Mouse (Mus musculus) brain, adult 2 months (tissue): ENCODE measurements around the gene Ehf.

Source experiments
- DNase-seq: peaks from one replicate; pipeline ENCODE4 v3.0.0; 2011; ENCODE audit warnings: low read depth, low spot score

Gene Ehf

DNA sequence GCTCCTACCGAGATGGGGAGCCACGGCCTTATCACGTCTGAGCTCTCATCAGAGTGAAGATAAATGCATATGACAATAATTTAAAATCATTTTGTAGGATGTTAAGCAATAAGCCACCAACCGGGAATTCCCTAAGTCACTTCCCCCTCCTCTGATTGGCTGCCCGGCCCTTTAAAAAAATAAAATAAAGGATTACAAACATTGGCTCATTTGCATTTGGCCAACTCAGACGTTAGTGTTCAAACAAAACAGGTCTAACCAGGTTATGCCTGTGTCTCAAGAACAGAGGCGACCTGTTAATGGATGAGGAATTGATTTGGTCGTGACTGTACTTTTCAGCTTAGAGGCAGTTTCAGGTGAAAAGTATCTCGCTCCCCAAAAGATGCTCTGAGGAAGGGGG is at the start of gene Ehf:
Ehf (minus strand) TSS at position 147 of the 400 bp plus-strand sequence.
- DNase-seq = no peak

DNA sequence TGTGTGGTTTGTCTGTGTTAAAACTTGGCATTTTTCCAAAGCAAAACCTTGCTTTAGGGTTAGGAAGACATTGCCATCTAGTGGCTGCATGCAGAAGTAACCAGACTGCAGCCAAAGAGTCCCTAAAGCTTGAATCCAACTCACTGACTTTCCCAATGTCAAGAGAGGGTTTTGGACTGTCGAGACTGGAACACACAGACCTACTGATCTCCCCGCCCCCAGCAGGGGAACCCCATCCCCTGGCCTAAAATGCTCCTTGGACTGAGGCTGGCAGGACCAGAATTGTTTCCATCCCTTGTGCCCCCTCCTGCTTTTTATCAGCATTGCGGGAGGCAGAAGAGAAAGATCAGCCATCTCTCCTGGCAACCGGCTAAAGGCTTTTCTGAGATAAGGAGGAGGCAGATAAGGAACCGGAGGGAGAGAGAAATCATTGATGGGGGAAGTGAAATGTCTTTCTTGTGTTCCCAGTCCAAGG is 44.4 kb upstream of the Ehf start:
- DNase-seq = peak; percentile 90

DNA sequence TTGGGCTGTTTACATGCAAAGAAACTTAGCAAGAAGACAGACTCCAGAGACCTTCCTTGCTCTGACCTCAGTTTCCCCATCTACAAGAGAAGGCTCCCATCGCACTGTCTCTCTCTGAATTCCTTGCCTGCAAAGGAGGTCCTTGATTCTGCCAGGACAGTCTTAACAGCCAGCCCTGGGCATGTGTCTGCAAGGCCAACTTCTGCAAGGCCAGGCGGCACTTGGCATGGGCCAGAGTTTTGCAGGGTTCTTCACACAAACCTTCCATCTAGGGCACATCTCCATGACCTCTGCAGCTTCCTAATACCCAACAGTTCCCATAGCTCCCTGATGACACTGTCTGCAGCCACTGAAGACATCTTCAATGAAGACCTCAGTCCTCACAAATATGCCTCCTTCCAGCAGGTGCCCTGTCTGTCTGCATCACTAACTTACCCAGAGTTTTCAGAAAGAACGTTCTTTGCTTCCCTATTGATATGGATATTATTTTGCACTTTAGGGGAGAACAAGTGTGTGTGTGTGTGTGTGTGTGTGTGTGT is 43.7 kb upstream of the Ehf start:
- DNase-seq = no peak

DNA sequence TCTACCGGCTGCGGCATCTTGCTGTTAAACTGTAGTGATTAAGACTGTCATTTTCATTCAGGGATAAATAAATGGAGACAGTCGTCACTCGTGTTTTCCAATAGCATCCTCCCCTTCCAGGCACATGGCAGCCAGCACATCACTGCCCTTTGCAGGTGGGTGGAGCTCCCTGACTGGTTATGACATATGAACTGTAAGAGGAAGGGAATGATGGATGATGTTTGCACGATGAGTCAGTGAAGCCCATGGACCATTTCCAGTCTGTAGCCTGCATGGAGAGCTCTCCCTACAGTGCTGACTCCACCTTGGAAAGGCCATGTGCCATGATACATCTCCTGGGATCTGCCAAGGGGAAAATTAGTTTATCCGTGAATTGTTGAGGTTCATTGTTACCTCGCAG is 40.5 kb upstream of the Ehf start:
- no peak for DNase-seq

DNA sequence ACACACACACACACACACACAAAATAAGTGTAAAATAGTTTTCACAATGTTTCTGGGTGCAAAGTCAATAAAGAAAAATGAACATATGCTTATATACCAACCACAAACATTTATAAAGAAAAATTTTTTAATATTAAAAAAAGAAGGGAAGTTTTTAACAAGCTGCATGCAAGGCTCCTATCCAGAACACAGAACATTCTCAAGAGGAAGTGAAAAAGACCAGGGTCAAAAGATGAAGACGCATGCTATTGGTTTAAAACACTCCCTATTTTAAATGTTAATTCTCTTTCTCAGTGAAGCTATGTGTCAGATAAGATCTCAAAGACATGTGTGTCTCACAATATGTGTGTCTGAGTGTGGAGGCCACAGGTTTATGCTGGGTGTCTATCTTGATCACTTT is 39.0 kb upstream of the Ehf start:
- no peak for DNase-seq

DNA sequence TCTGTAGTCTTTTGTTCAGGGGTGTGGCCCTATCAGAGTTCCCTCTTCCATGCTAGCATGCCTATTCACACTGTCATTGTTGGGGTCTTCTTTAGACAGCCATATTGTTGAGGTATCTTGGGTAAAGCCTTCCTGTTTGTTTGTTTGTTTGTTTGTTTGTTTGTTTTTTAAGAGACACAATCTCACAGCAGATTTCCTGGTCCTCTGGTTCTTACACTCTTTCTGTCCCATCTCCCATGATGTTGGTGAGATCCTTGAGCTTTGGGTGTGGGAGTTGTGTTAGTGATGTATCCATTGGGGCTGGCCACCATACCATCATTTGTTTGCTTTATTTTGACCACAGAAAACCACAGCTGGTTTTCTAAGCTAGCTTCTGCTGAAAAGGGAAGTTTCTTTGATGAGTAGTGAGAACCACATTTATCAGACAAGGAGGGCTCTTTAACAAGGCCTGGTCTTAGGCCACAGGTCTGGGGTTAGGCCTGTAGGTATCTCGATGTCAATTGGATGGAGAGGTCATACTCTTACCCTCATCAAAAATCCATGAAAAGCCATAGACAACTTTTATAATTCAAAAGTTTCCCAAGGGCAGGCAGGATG is 38.4 kb upstream of the Ehf start:
- no peak for DNase-seq

DNA sequence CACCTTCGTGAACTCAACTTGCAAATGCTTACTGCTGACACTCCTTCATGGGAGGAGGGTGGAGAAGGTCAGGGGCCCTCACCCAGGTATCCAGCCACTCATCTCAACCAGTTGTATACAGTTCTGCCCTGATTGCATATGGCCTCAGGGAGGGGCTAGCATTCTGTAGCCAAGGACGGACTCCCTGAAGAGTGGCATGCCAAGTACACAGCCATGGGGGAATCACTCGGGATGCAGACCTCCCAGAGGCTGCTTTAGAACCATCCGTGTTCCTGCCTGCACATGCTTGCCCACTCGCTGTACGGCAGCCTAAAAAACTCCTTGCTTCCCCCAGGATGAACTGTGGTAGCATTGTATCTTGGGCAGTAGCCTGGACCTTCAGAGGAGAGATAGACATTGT is 35.6 kb upstream of the Ehf start:
- no peak for DNase-seq

DNA sequence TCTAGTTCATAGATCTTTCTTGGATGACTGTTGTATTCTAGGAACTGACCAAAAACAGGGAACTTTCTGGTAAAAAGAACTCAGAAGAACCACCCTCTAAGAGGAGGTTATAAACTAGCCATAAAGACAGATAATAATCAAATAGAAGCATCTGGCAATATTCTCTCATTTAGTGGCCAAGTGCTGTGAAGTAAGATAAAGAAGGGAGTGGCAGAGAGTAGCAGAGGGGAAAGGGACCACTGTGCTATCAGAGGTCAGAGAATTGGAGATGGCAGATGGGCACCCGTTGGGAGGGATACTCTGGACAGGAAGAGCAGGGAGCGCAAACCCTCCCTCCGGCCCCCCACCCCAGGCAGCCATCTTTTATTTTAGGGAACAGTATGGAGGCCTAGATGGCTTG is 34.3 kb upstream of the Ehf start:
- DNase-seq = no peak

DNA sequence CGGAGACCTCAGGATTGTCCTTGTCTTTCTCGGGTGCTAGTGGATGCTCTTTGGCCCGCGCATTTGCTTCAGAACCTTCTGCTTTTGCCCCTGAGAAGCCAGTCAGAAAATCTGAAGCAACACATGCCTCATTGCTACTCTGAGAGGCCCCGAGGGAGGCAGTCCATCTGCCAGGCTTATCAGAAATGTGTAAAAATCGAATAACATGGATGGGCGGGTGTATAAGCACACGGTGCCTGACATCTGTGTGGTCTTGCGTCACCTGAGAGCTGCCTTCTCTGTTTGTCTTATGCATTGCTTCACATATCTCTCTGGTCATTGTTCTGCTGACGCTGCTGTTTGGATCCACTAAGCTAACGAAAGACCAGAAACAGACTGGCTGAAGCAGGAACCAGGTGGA is 33.5 kb upstream of the Ehf start:
- no peak for DNase-seq

DNA sequence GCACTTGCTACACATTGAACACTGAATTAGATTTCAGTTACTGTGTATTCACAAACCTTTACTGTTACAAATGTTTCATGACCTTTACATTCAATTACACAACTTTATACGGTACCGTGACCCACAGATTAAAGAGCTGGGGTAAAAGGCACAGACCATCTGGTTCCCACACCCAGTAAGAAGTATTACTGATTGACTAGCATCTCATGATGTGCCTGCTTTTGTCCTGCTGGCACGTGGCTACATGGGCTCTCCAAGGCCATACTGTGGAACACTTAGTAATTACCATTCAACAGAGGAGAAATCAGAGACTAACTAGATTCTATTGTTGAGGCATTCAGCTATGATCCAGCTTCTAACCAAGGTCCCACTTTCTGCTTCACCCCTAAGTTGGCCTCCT is 32.9 kb upstream of the Ehf start:
- no peak for DNase-seq

DNA sequence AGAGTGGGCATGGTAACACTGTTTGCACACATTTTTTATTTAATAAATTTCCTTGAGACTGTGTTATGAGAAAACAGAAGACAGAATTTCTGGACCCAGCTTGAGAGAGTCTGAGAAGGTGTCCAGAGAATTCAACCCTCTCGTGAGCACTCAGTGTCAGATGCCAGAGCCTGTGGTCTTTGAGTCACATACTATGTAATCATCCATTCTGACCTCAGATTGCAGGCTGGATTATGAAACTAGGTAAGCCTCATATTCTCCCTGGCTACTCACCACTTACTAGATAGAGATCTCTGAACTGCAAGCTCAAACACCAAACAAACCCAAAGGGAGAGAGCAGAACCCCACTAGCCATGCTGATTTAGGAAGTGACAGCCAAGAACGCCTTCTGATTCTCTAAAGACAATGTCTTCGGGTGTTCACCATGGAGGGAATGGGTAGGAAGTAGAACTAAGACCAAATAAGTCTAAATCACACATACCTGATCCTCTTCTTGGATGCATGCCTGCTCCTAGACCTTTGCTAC is 28.7 kb upstream of the Ehf start:
- no peak for DNase-seq

DNA sequence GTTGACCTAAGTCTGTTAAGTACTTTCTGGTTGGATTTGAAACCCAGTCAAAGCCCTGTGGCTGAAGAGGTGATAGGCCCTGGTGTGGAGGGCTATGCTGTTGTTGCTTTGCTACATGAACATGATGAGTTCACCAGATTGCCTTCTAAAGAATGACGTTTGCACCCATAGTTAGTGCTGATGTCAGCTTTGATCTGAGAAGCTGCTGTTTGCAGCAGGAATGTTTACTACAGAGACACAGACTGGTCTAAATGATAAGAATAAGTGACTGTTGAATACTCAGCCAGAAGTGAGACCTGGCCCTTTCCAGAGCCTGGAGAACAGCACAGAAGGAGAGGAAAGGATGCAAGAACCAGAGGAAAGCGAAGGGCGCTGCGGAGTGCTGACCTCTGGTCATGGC is 25.7 kb upstream of the Ehf start:
- DNase-seq = no peak

DNA sequence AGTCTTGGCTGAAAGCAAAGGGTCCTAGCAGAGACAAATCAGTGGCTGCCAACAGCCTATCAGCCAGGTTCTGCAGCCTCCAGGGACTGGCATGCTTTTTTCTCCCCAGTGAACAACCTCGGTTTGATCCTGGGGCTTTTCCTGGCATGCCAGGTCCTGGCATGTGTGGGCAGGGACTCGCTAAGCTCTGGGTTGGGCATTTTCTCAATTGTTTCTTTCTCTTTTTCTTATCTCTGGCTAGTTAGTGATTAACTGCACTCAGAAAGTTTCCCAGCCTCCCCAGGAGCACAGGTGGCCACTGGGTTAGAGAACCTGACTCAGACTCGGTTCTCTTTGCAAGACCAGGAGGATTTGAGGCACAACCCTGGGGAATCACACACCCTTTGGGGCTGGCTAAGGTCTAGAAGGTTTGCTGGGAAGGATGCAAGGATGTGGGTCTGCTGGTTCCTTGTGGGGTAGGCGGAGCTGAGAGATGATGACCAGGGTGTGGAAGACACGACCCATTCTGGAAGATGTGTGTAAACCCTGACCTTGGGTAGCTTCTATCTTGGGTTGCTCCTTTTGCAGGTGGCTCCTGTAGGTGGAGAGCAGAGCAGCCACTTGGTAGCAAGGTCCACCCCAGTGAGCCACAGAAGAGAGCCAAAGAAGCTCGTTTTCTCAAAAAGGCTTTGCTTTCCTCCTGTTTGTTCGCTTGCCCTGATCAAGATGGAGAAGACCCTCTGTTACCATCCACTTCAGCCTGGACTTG is 22.4 kb upstream of the Ehf start:
- no peak for DNase-seq

DNA sequence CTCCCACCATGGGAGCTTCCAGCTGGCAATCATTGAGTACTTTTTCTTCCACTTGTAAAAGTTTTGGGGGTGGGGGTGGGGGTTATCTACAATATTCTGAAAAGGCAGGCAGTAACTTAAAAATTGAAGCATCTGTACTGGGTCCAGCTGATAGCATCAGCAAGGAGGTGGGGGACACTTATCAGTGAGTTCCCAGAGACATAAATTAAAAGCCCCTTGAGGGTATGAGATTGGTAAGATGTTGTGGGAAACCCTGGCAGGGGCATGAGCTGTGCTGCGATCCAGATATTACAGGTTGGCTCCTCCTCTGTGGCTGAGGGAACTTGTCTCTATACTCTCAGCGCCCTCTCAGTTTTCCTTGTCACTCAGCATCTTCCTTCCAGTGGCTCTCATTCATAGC is 21.2 kb upstream of the Ehf start:
- no peak for DNase-seq

DNA sequence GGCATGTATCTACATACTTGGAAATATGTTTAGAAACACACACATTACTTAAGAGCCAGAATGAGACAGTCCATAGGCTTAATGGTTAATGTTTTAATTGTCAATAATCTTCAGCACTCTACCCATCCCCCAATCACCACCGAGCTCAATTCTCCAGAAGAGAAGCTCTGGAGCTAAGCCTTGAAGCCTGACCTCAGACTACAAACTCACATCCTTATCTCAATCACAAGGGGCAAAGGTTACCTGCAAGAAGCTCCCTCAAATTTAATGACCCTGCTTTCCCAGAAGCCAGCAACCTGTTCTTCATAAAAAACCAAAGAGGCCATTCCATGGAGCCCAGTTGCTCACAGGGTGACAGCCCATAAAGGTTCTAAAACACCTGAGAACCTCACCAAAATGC is 19.1 kb upstream of the Ehf start:
- no peak for DNase-seq

DNA sequence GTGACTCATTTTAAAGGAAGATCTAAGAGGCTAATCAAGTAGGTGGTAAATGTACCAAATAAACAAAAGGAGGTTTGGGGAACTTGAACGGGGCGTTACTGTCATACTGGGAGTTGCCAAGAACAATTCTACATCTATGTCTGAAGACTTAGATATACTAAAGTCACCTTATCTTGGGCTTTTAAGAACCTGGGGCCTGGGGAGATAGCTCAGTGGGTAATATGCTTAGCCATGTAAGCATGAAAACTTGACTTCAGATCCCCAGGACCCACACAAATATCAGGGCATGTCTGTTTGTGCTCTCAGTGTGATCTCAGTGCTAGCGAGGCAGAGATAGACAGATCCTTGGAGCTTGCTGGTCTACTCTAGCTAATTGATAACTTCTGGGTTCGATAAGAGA is 18.6 kb upstream of the Ehf start:
- no peak for DNase-seq

DNA sequence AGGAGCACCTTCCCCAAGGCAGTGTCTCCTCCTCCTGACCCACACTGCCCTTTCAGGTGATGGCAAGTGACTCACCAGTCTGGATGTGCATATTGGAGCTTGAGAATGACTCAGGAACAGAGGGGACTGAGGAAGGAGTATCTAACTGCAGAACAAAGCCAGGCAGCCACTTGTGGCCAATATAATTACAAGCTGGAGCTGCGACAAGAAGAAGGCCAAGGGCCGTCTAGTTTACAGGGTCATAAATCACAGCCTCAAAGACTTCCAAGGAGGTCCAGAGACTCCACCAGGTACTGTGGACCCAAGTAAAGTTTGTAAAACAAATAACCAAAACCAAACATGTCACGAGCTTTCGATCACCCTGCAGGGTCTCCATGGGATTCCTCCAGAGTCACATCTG is 10.9 kb upstream of the Ehf start:
- DNase-seq = no peak

DNA sequence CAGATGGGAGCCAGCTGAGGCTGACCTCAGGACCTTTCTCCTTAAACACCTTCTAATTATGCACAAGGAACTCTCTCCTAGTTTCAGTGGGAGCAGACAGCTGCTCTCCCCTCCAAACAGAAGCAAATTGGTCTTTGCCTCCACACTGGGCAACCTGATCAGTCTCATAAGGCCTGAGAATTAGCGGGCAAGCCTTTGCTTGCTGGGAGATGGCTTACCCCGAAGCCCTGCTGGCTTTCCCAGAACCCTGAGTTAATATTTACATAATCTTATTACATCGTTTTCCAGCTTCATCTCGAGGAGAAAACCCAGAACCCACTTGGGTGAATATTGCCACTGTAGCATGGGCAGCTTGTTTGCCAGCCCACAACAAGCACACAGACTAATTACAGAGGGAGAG is 9.6 kb upstream of the Ehf start:
- no peak for DNase-seq

DNA sequence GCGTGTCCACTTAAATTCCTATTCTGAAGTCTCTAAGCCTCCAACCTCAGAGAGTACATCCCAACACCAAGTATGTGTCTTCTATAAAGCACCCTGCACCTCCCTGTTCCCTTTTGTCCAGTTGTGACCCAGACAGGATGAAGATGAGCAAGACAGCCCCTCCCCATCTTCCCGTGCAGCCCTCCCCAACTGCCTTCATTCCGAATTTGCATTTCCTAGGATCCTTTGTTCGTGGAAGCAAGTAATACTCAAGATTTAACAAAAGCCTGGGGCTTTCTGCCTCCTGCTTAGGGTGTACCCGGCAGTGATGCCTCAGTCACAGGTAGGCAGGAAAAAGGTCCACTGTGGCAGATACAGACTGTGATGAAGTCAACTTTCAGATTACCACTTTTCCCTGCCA is 7.6 kb upstream of the Ehf start:
- no peak for DNase-seq

DNA sequence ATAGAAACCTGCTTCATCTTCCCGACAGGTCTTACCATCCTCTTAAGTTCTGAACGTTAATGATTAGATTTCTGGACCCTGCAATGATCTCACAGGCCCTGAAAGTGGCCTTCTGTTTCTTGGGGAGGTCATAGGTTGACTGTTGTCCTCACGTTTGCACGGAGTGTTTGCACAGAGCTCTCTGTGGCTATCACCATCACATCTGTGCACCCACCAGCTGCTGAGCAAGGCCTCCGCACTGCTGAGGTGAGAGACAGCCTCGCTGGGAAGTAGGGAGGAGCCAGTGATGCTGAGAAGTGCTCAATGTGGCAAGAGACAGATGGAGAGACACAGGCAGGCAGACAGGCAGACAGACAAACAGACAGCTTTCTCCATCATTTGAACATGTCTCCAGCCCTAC is 3.6 kb upstream of the Ehf start:
- no peak for DNase-seq

DNA sequence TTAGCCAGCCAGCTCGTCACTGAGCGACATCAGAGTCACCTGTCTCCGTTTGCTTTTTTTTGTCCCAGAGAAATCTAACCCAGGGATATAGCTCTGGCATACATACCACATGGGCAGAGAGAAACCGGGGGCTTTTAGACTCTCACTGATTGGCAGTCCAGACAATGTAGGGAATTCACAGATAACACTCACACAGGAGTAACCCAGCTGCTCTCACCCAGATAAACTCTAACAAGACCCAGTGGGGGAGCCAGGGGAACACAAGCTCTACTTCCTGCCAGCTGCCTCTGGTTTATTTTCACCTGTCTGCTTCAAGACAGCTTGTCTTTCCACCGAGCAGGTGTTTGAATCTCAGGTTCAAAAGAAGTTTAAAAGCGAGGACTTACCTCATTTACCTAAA is 409 bp downstream of the Ehf start:
- no peak for DNase-seq

DNA sequence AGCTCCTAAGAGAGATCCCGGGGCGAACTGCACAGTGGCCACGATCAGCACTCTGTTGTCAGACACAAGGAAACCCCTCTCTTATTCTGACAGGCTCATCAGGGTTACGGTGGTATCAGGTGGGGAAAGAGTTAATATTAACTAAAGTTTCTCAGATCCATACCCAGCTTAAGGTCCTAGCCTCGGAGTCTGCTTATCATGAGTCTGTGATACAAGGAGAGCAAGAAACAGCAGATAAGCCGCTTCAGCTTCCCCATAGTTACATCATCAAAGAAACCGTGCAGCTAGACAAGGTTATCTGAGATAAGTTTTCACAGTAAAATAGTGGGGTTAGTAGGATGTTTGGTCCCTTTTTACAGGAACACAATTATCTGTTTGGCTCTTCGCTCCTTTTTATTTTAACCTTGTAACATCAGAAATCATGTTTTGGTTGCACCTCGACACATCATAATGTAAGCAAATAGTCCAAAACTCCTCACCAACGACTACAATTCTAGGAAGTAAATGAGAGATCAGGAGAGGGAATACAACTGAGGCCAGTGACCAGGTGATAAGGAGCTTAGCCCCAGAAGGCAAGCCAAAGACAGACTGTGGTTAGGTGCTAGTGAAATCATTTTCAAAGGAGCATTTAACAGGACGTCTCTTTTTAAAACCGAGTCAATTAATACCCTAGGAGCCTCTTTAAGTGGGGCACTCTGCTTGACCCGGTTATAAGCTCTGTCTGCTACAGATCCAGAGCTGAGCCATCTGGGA is 4.2 kb downstream of the Ehf start:
- DNase-seq = no peak
